ENCODE assay signal across 15 mouse cellular contexts in genomic region chr4:127138486-127138885, GRCm38 (mm10). TPM values are rescaled to one million over a fixed set of nuclear protein-coding genes. Genes with fewer than 3 reads are reported as not detected.
A peak's percentile ranks its signal among the peaks of the same experiment; 100 is the strongest.
DNase-seq lines count a peak whose midpoint lies in the region; ATAC-seq and TF ChIP-seq lines count a peak whose summit lies in the region.
"Had no signal": no experiment of that assay in that cellular context is flagged by ENCODE, and none has a peak within 500 bp of the region (broad histone marks: within the 10 kb centered on the region; RNA-seq: fewer than 3 reads in every experiment).

No protein-coding gene starts in this region.

- H3K4me1 ChIP-seq in heart, embryonic 12.5 days (replicated peaks): no peaks in the 10 kb centered on the region
- peaks cover 4% of the 10 kb centered on the region; the same call in 1 of the 2 replicates for H3K4me1 ChIP-seq in midbrain, embryonic 11.5 days (ENCODE audit: control insufficient read depth, insufficient read depth, low read length)
- H3K4me1 ChIP-seq in midbrain, embryonic 15.5 days: no peaks in the 10 kb centered on the region
- peaks cover 5 to 16% of the 10 kb centered on the region in 2 experiments for H3K4me1 ChIP-seq in ES-E14 (ENCODE audit: control insufficient read depth in 2 of 2, insufficient read depth in 2 of 2, low read length in 2 of 2, poor library complexity in 1 of 2)

- no peaks in the 10 kb centered on the region for H3K36me3 ChIP-seq in heart, embryonic 12.5 days
- no peaks in the 10 kb centered on the region for H3K36me3 ChIP-seq in midbrain, embryonic 11.5 days (ENCODE audit: control insufficient read depth, insufficient read depth, low read length)
- H3K36me3 ChIP-seq in midbrain, embryonic 15.5 days (replicated peaks): no peaks in the 10 kb centered on the region
- no peaks in the 10 kb centered on the region for H3K36me3 ChIP-seq in ES-E14 (ENCODE audit: control insufficient read depth, insufficient read depth, low read length, poor library complexity, severe bottlenecking)
- H3K36me3 ChIP-seq: heart, embryonic 13.5 days; hindbrain, embryonic 10.5 days; limb, embryonic 15.5 days had no signal

- no peak overlapping the region for H3K9ac ChIP-seq in heart, embryonic 12.5 days
- no peak overlapping the region for H3K9ac ChIP-seq in midbrain, embryonic 11.5 days (ENCODE audit: low read length)
- no peak overlapping the region for H3K9ac ChIP-seq in midbrain, embryonic 15.5 days
- H3K9ac ChIP-seq in ES-E14 (ENCODE audit: insufficient read depth, low read depth, low read length, poor library complexity, severe bottlenecking): no peak overlapping the region
- H3K9ac ChIP-seq: heart, embryonic 13.5 days; limb, embryonic 15.5 days had no signal

- no peak for ATAC-seq in heart, embryonic 12.5 days (ENCODE audit: insufficient number of reproducible peaks, low FRiP score)
- no peak for ATAC-seq in midbrain, embryonic 11.5 days (ENCODE audit: low FRiP score)
- no peak for ATAC-seq in midbrain, embryonic 15.5 days (replicated peaks)
- ATAC-seq: intestine, embryonic 16.5 days had no signal

- 0 out of 2 replicates have a peak, but pooled peaks cover 7% of the 10 kb centered on the region for H3K27me3 ChIP-seq in heart, embryonic 12.5 days (replicated peaks)
- no peaks in the 10 kb centered on the region for H3K27me3 ChIP-seq in midbrain, embryonic 11.5 days (ENCODE audit: control insufficient read depth, insufficient read depth, low read length)
- no peaks in the 10 kb centered on the region for H3K27me3 ChIP-seq in midbrain, embryonic 15.5 days (replicated peaks)
- H3K27me3 ChIP-seq: limb, embryonic 15.5 days had no signal

- no peak overlapping the region for H3K4me3 ChIP-seq in heart, embryonic 12.5 days
- no peak overlapping the region for H3K4me3 ChIP-seq in midbrain, embryonic 11.5 days (ENCODE audit: low read depth, low read length)
- H3K4me3 ChIP-seq in midbrain, embryonic 15.5 days: no peak overlapping the region
- no peak overlapping the region for H3K4me3 ChIP-seq in ES-E14 (ENCODE audit: insufficient read depth in 1 of 2, low read depth in 1 of 2, low read length in 2 of 2, poor library complexity in 1 of 2, severe bottlenecking in 1 of 2)
- H3K4me3 ChIP-seq: heart, embryonic 13.5 days; hindbrain, embryonic 10.5 days; limb, embryonic 15.5 days had no signal

- H3K9me3 ChIP-seq in heart, embryonic 12.5 days (replicated peaks): no peaks in the 10 kb centered on the region
- H3K9me3 ChIP-seq in midbrain, embryonic 11.5 days (ENCODE audit: control insufficient read depth, low read length): no peaks in the 10 kb centered on the region
- no peaks in the 10 kb centered on the region for H3K9me3 ChIP-seq in midbrain, embryonic 15.5 days
- H3K9me3 ChIP-seq in ES-E14 (ENCODE audit: control insufficient read depth, insufficient read depth, low read depth, low read length): no peaks in the 10 kb centered on the region
- H3K9me3 ChIP-seq: heart, embryonic 13.5 days; hindbrain, embryonic 10.5 days; limb, embryonic 15.5 days had no signal

- in situ Hi-C loops in ES-E14 (cut with MboI; ENCODE audit: low sequenced_read_pairs in 2 of 2, unreplicated experiment in 2 of 2): no loop called here

- no peak overlapping the region for H3K27ac ChIP-seq in heart, embryonic 12.5 days (ENCODE audit: poor library complexity, severe bottlenecking)
- H3K27ac ChIP-seq in midbrain, embryonic 11.5 days (ENCODE audit: low read depth, low read length): no peak overlapping the region
- no peak overlapping the region for H3K27ac ChIP-seq in midbrain, embryonic 15.5 days
- H3K27ac ChIP-seq in ES-E14 (ENCODE audit: insufficient read depth, low read depth, low read length, poor library complexity, severe bottlenecking): no peak overlapping the region; the same call in 1 of the 2 replicates
- H3K27ac ChIP-seq: heart, embryonic 13.5 days; hindbrain, embryonic 10.5 days; limb, embryonic 15.5 days; macrophage had no signal

- WGBS in heart, embryonic 12.5 days: 42% methylated on average over 6 of the region's 6 CpGs
- 41% methylated on average over 6 of the region's 6 CpGs for WGBS in midbrain, embryonic 11.5 days
- 23% methylated on average over 6 of the region's 6 CpGs for whole genome bisulfite sequencing in midbrain, embryonic 15.5 days

- DNase-seq in heart, adult 11 months: peak; percentile 61
- peak; percentile 84 for DNase-seq in midbrain, embryonic 11.5 days (ENCODE audit: low spot score, missing footprints)
- peak; percentile 57 for DNase-seq in ES-E14 (ENCODE audit: low read depth, low spot score)
- peak; percentile 46 to 68 for DNase-seq in adrenal gland, postnatal 36 days
- DNase-seq in spleen, adult 18-20 months: no peak
- DNase-seq: kidney, postnatal 14 days; layer of hippocampus, adult 9-11 months; lung, adult 2 months had no signal

- H3K4me2 ChIP-seq in heart, embryonic 12.5 days: no peak overlapping the region
- H3K4me2 ChIP-seq in midbrain, embryonic 11.5 days: no peak overlapping the region
- no peak overlapping the region for H3K4me2 ChIP-seq in midbrain, embryonic 15.5 days
- H3K4me2 ChIP-seq: heart, embryonic 13.5 days; limb, embryonic 15.5 days had no signal

TF ChIP-seq in ES-E14, 5 proteins besides CTCF, POLR2A, EP300 and RAD21:
- no peak for TF ChIP-seq HCFC1 (IDR thresholded peaks at IDR 0.05; ENCODE audit: borderline replicate concordance, insufficient read depth, low read length)
- no peak for TF ChIP-seq MAFK (IDR thresholded peaks at IDR 0.05; ENCODE audit: insufficient read depth, low read depth, low read length)
- no peak for TF ChIP-seq ZNF384 (IDR thresholded peaks at IDR 0.05; ENCODE audit: low read depth, low read length)
- TF ChIP-seq ZC3H11A (IDR thresholded peaks at IDR 0.05; ENCODE audit: borderline replicate concordance, low read depth, low read length): no peak
- no peak for TF ChIP-seq CHD2 (IDR thresholded peaks at IDR 0.05; ENCODE audit: low read depth, low read length)

RNA-seq across cellular contexts. Expression of gene Tmem35b, which starts 15.0 kb away (rescaled TPM):
- 13.7 and 14.9 TPM in 2 replicates for polyA plus RNA-seq in heart, embryonic 12.5 days (2016; fragmentation: Nextera tagmentation; extraction: Ambion mirVana)
- polyA plus RNA-seq in midbrain, embryonic 11.5 days (2014; fragmentation: Nextera tagmentation; extraction: Ambion mirVana): 14.3 and 16.0 TPM in 2 replicates
- 17.2 and 18.3 TPM in 2 replicates for polyA plus RNA-seq in midbrain, embryonic 15.5 days (2015; fragmentation: Nextera tagmentation; extraction: Ambion mirVana)
- total RNA-seq in ES-E14 (2012; rRNA removed): 3.7 and 4.8 TPM in 2 replicates
- total RNA-seq in adrenal gland, postnatal 36 days (2021): 10 to 100 TPM; 14.8 to 22.8 TPM

RNA-seq across cellular contexts. Expression of gene Dlgap3, which starts 30.5 kb away (rescaled TPM):
- polyA plus RNA-seq in heart, embryonic 12.5 days (2016; fragmentation: Nextera tagmentation; extraction: Ambion mirVana): 0.73 and 0.95 TPM in 2 replicates
- polyA plus RNA-seq in midbrain, embryonic 11.5 days (2014; fragmentation: Nextera tagmentation; extraction: Ambion mirVana): 4.0 and 4.4 TPM in 2 replicates
- 23.0 and 24.7 TPM in 2 replicates for polyA plus RNA-seq in midbrain, embryonic 15.5 days (2015; fragmentation: Nextera tagmentation; extraction: Ambion mirVana)
- 8.8 and 14.1 TPM in 2 replicates for total RNA-seq in ES-E14 (2012; rRNA removed)
- total RNA-seq in adrenal gland, postnatal 36 days (2021): 1 to 10 TPM; 3.1 to 5.6 TPM
- polyA plus RNA-seq: macrophage had no signal

Comparison
In these comparisons a context has a peak if more than half of its experiments do, and no peak if none do; other contexts are left out.
1. DNase-seq: peak in heart, adult 11 months (single experiment), midbrain, embryonic 11.5 days (single experiment), ES-E14 (single experiment) and adrenal gland, postnatal 36 days (2 of 2); none in spleen, adult 18-20 months (0 of 2).